Mouse (Mus musculus): Measurements from ENCODE around the gene 2010111I01Rik. TPM values are rescaled to one million over a fixed set of nuclear protein-coding genes. Genes with fewer than 3 reads are reported as not detected.
A peak's percentile ranks its signal among the peaks of the same experiment; 100 is the strongest.
"Not testable (repeated sequence)": the region's sequence is repeated elsewhere in the genome, so short reads cannot be mapped to it uniquely, and the experiment has no call there.

2010111I01Rik gene
- polyA plus RNA-seq, 1 experiment from 2014 or later: 146 TPM

DNA sequence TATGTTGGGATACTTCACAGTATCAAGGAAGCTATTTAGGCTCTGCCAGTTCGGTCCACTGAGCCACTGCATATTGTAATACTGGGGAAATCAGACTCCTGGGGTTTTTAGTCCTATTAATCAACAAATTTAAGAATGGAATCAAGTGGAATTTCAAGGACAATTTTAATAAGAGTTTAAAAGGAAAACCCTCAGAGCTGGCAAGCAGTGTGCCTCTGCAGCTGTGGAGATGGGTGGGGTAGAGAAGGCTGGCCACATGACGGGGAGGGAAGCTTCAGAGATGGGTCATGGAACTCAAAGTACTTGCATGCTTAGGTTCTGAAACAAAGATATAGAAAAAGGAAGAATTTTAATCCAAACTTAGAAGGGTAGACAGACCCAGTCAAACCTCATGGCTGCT lies 116.1 kb downstream of the 2010111I01Rik start:
- DNase-seq (ENCODE audit: low spot score) (no peak), ATAC-seq (replicated peaks; ENCODE audit: low FRiP score, low read depth) (no peak)
- H3K9ac ChIP-seq (ENCODE audit: low read depth, low read length): no peak overlapping the region
- WGBS: 83% methylated on average over 2 of the region's 2 CpGs
- H3K27ac ChIP-seq: no peak overlapping the region
- H3K36me3 ChIP-seq (ENCODE audit: insufficient read depth, low read length): no peaks in the 10 kb centered on the region
- H3K4me2 ChIP-seq (ENCODE audit: low read length): no peak overlapping the region
- H3K4me1 ChIP-seq (replicated peaks; ENCODE audit: insufficient read depth, low read length): no peaks in the 10 kb centered on the region
- TF ChIP-seq CTCF (IDR thresholded peaks at IDR 0.05; ENCODE audit: low read depth): no peak
- H3K4me3 ChIP-seq (replicated peaks; ENCODE audit: low read depth, low read length): no peak overlapping the region
- no peaks in the 10 kb centered on the region for H3K9me3 ChIP-seq (replicated peaks; ENCODE audit: low read length)
- no peaks in the 10 kb centered on the region for H3K27me3 ChIP-seq (ENCODE audit: insufficient read depth, low read length)

DNA sequence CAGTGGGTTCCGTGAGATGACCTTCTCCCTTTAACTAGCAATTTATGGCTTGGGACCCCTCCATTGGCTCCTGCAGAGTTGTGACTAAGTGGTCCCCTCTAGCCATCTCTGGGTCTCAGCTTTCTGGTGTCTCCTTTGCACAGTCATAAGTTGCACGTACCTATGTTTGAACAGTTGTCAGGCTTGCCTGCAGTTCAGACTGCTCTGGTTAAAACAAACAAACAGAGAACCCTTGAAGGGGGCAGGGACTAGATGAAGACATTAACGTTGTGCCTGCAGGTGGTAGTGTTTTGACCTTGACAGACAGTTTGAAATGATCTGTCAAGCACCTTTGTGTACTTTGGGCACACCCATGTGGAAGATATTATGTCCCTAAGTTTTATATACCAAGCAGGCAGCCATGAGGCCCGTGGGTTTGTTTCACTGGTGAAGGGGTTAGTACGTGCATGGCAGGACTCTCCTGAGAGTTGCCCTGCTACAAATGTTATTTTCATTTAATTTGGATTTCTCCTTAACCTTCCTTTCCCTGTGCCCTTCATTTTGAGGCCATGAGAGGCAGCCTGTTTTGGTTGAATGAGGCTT lies 118.0 kb downstream of the 2010111I01Rik start:
- H3K27me3 ChIP-seq (ENCODE audit: insufficient read depth, low read length): no peaks in the 10 kb centered on the region
- no peak overlapping the region for H3K27ac ChIP-seq
- H3K4me1 ChIP-seq (replicated peaks; ENCODE audit: insufficient read depth, low read length): no peaks in the 10 kb centered on the region
- ATAC-seq (replicated peaks; ENCODE audit: low FRiP score, low read depth) (no peak), DNase-seq (ENCODE audit: low spot score) (no peak)
- no peak overlapping the region for H3K9ac ChIP-seq (ENCODE audit: low read depth, low read length)
- no peak overlapping the region for H3K4me3 ChIP-seq (replicated peaks; ENCODE audit: low read depth, low read length)
- no peak for TF ChIP-seq CTCF (IDR thresholded peaks at IDR 0.05; ENCODE audit: low read depth)
- WGBS: 44% methylated on average over 5 of the region's 5 CpGs
- H3K9me3 ChIP-seq (replicated peaks; ENCODE audit: low read length): no peaks in the 10 kb centered on the region
- no peak overlapping the region for H3K4me2 ChIP-seq (ENCODE audit: low read length)
- H3K36me3 ChIP-seq (ENCODE audit: insufficient read depth, low read length): no peaks in the 10 kb centered on the region

DNA sequence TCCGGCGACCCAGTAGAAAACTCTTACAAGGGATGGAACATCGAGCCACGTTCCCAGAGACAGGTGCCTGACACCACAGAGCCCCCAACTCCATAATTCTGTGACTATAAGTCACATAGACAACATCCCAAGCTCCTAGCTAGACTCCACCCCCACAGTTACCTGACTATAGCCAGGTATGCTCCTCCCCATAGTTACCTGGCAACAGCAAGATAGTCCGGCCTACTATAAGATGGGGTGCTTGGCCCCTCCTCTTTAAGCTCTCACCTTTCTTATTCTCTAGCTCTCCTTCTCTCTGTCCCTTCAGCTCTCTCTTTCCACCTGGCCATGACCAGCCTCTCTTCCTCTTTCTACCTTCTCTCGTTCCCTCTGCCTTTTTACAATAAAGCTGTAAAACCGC lies 118.4 kb downstream of the 2010111I01Rik start:
- H3K4me2 ChIP-seq (ENCODE audit: low read length); H3K27me3 ChIP-seq (ENCODE audit: insufficient read depth, low read length); H3K4me1 ChIP-seq (replicated peaks; ENCODE audit: insufficient read depth, low read length); H3K4me3 ChIP-seq (replicated peaks; ENCODE audit: low read depth, low read length); H3K36me3 ChIP-seq (ENCODE audit: insufficient read depth, low read length); DNase-seq (ENCODE audit: low spot score); H3K9ac ChIP-seq (ENCODE audit: low read depth, low read length); ATAC-seq (replicated peaks; ENCODE audit: low FRiP score, low read depth); H3K27ac ChIP-seq; H3K9me3 ChIP-seq (replicated peaks; ENCODE audit: low read length): not testable (repeated sequence)
- 78% methylated on average over 7 of the region's 7 CpGs for WGBS

DNA sequence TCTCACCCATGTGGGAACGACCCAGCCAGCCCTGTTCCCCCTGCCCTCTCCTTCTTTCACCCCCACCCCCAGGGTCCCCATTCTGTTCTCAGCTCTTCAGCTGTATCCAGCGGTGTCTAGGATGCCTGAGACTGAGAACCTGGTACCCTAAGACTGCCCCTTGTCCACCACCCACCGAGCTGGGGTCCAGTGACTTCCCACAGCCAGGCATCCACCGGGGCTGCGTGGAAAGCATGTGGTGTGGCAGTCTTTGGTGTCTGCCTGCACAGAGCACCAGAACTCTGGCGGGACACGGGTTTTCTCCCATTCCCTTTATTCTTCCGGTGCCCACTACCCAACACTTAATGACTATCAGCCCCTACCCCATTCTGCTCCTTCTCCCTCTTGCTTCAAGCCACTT lies 119.0 kb downstream of the 2010111I01Rik start:
- Histone ChIP-seq H3K36me3 (ENCODE audit: insufficient read depth, low read length) (no peaks in the 10 kb centered on the region), H3K4me2 (ENCODE audit: low read length) (no peak overlapping the region), H3K9me3 (replicated peaks; ENCODE audit: low read length) (no peaks in the 10 kb centered on the region), H3K27me3 (ENCODE audit: insufficient read depth, low read length) (no peaks in the 10 kb centered on the region), H3K4me3 (replicated peaks; ENCODE audit: low read depth, low read length) (no peak overlapping the region), H3K9ac (ENCODE audit: low read depth, low read length) (no peak overlapping the region), H3K4me1 (replicated peaks; ENCODE audit: insufficient read depth, low read length) (no peaks in the 10 kb centered on the region), H3K27ac (no peak overlapping the region)
- DNase-seq (ENCODE audit: low spot score): no peak
- ATAC-seq (replicated peaks; ENCODE audit: low FRiP score, low read depth): no peak
- WGBS: 69% methylated on average over 8 of the region's 8 CpGs
- TF ChIP-seq CTCF (IDR thresholded peaks at IDR 0.05; ENCODE audit: low read depth): no peak

DNA sequence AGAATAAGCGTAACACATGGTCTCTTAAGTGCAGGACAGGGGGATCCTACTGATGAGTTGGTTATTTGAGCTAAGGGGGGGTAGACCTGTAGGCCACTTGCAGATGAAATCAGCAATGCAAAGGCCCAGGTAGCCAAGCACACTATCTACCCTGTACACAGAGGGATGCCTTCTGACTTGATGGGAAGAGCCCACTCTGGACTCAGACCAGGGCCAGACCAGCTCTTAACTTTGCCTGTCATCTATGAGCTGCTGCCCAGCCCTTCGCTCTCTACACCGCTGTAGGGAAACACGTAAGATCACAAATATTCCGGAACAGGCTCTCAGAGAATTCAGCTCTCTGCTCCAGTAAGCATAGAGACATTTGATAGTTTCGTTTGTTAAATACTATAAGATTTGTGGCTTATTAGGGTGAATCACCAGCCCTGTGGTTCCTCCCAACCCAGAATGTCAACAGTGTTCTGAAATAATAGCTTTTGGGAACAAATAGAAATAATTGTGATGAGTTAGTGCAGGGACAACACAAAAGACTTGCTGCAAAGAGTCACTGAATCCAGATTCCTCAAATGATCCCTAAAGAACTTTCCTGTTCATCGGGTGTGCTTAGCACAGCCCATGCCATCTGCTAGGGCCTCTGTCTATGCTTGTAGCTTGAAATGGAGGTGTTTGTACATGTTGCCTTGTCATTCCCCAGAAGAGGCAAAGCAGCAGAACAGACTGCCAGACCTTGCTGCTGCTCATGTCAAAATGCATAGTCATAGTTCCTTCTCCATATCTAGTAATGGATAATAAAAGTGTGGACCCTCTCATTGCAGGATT lies 123.4 kb downstream of the 2010111I01Rik start:
- no peak for TF ChIP-seq CTCF (IDR thresholded peaks at IDR 0.05; ENCODE audit: low read depth)
- Histone ChIP-seq H3K27ac (no peak overlapping the region), H3K4me3 (replicated peaks; ENCODE audit: low read depth, low read length) (no peak overlapping the region), H3K27me3 (ENCODE audit: insufficient read depth, low read length) (no peaks in the 10 kb centered on the region), H3K4me2 (ENCODE audit: low read length) (no peak overlapping the region), H3K9ac (ENCODE audit: low read depth, low read length) (no peak overlapping the region), H3K9me3 (replicated peaks; ENCODE audit: low read length) (no peaks in the 10 kb centered on the region), H3K4me1 (replicated peaks; ENCODE audit: insufficient read depth, low read length) (0 out of 2 replicates have a peak, but pooled peaks cover 3% of the 10 kb centered on the region), H3K36me3 (ENCODE audit: insufficient read depth, low read length) (no peaks in the 10 kb centered on the region)
- no peak; the same call in 1 of the 2 replicates for ATAC-seq (replicated peaks; ENCODE audit: low FRiP score, low read depth)
- 57% methylated on average over 7 of the region's 7 CpGs for WGBS
- peak; percentile 59 for DNase-seq (ENCODE audit: low spot score)

DNA sequence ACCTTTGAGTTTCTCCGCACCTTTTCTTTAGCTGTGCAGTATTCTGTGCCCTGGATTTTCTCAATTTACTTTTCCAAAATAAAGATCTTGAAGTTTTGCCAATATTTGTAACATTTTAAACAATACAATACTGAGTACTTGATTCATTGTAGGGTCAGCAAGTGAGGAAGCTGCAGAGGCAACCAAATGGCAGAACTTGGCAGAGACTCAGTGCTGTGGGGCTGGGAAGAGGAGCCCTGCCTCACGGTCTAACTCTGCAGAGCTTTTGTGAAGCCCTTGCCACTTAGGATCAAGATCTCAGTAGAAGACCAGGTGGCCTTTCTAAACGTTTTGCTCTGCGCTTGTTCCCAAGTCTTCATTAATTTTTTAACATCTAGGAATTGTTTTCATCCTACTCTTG lies 124.8 kb downstream of the 2010111I01Rik start:
- H3K4me3 ChIP-seq (replicated peaks; ENCODE audit: low read depth, low read length): no peak overlapping the region
- ATAC-seq (replicated peaks; ENCODE audit: low FRiP score, low read depth) (no peak), DNase-seq (ENCODE audit: low spot score) (no peak)
- TF ChIP-seq CTCF (IDR thresholded peaks at IDR 0.05; ENCODE audit: low read depth): no peak
- no peak overlapping the region for H3K9ac ChIP-seq (ENCODE audit: low read depth, low read length)
- no peak overlapping the region for H3K27ac ChIP-seq
- WGBS: 74% methylated on average over 4 of the region's 4 CpGs
- no peak overlapping the region for H3K4me2 ChIP-seq (ENCODE audit: low read length)
- no peaks in the 10 kb centered on the region for H3K27me3 ChIP-seq (ENCODE audit: insufficient read depth, low read length)
- H3K36me3 ChIP-seq (ENCODE audit: insufficient read depth, low read length): no peaks in the 10 kb centered on the region
- H3K4me1 ChIP-seq (replicated peaks; ENCODE audit: insufficient read depth, low read length): 0 out of 2 replicates have a peak, but pooled peaks cover 6% of the 10 kb centered on the region
- H3K9me3 ChIP-seq (replicated peaks; ENCODE audit: low read length): no peaks in the 10 kb centered on the region
